Mouse (Mus musculus) stomach, adult 2 months (tissue): ENCODE data around the gene Ism2. TPM values are rescaled to one million over a fixed set of nuclear protein-coding genes. Genes with fewer than 3 reads are reported as not detected.

Experiments used
- polyA plus RNA-seq: library from polyadenylated mRNA; depleted of rRNA; stranded (reverse); fragments of >200 nt; gene quantifications from 2 replicates; pipeline ENCODE4 v1.2.3, GENCODE M21; 2012; rRNA removed

The Ism2 gene
- 0.09 and 0.17 TPM in 2 replicates for polyA plus RNA-seq

DNA sequence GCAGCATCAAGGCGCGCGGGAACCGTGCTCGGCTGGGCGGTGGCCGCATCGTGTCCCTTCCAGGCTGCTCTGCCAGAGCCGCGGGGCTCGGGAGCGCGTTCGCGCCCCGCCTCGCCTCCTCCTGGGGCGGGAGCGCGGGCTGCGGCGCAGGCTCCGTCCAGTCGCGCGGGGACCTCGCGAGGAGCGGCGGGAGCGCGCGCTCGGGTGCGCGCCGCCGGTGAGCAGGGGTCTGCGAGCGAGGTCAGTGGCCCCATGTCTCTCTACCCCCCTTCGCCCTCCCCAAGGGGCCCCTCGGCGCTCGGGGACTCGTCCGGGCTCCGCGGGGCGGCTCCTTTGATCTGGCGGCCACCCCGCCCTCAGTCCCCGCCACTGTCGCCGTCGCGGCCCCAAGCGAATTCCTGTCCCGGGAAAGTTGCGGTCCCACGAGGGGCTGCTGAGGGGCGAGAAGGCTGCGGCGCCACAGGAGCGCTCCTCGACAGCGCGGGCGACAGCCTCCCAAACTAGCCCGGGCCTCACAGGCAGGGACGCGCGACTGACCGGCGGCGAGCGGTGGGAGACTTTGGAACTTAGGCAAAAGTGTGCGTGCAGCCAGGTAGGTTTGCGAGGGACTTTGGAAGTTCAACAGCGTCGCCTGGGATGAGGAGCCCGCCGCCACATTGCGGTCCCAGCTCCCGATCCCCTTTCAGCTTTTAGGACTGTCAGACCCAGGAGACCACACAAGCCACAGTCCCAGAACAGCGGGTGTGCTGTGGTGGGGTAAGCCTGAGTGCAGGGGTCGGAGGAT lies at the start of gene Ism2:
Ism2 (minus strand) TSS at position 49 of the 784 bp plus-strand sequence.

DNA sequence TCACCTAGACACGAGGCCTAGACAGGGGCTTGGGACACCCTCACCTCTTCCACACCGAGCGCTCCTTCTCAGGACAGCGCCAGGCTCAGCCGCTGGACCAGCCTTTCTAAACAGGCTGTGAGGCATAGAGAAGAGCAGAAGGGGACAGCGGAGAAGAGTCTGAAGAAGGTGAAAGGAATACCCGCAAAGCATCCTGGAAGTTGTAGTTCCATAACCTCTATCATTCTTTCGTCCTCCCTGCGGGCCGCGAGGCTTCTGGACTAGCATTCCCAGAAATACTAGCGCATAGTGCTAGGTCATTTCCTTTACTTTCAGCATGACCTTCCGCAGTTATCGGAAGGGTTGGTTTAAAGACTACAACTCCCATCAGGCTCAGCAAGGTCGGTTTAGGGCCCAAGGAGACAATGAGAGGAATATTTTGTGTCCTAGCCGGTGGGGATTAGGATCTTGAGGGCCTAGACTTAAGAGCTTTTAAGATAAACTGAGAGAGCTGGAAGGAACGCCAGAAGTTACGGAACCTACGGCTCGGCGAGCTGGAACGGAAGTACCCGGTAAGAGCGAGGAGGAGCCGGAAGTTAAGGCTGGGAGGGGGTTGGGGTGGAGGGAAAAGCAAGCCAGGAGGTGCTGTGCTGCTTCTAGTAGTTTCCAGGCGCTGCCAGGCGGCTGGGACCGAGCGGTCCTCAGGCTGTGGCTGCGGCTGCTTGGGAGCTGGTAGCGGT lies 33.2 kb downstream of the Ism2 start, which contains the start of the genes Vipas39 and Ahsa1:
Vipas39 (minus strand) TSS at position 149 of the 719 bp plus-strand sequence.
Ahsa1 (plus strand) TSS at position 372 of the 719 bp plus-strand sequence.

GRCm38 (mm10) chr12:87238632-87239031 lies 60.9 kb downstream of the Ism2 start, which contains the start of gene Noxred1:
Gene Noxred1, minus strand, starts transcription at chr12:87238732.

Other genes starting within 250 kb of the Ism2 start
- 16.4 and 19.2 TPM in 2 replicates for gene Ngb, start 197.2 kb downstream of the Ism2 start, polyA plus RNA-seq
- 7.0 and 12.2 TPM in 2 replicates for gene Gstz1, start 152.5 kb downstream of the Ism2 start, polyA plus RNA-seq
- gene Pomt2, start 151.7 kb downstream of the Ism2 start, polyA plus RNA-seq: 4.0 and 4.1 TPM in 2 replicates
- not detected in 2 replicates for gene Samd15, start 100.0 kb downstream of the Ism2 start, polyA plus RNA-seq
- 0.51 and 0.65 TPM in 2 replicates for gene Tmed8, start 99.3 kb downstream of the Ism2 start, polyA plus RNA-seq
- not detected in 2 replicates for gene Noxred1, start 61.0 kb downstream of the Ism2 start, polyA plus RNA-seq
- 10.3 and 10.5 TPM in 2 replicates for gene Vipas39, start 33.4 kb downstream of the Ism2 start, polyA plus RNA-seq
- gene Ahsa1, start 33.2 kb downstream of the Ism2 start, polyA plus RNA-seq: 11.1 and 16.4 TPM in 2 replicates
- 9.6 and 14.0 TPM in 2 replicates for gene Sptlc2, start 88.7 kb upstream of the Ism2 start, polyA plus RNA-seq
- 1.1 and 2.8 TPM in 2 replicates for gene Slirp, start 144.2 kb upstream of the Ism2 start, polyA plus RNA-seq
- gene Alkbh1, start 144.3 kb upstream of the Ism2 start, polyA plus RNA-seq: 5.4 and 5.6 TPM in 2 replicates
- gene Snw1, start 172.6 kb upstream of the Ism2 start, polyA plus RNA-seq: 0.82 and 1.9 TPM in 2 replicates
- gene Gm5788, start 195.0 kb upstream of the Ism2 start, polyA plus RNA-seq: not detected in 2 replicates
- gene Gm8300, start 214.6 kb upstream of the Ism2 start, polyA plus RNA-seq: not detected in 2 replicates